Mouse (Mus musculus) spleen, adult 2 months (tissue): ENCODE measurements around the gene Ndp. TPM values are rescaled to one million over a fixed set of nuclear protein-coding genes. Genes with fewer than 3 reads are reported as not detected.

ENCODE experiments used
- DNase-seq, 2 experiments: peaks; one replicate each; pipeline versions ENCODE4 v3.0.0 to v3.0.0-alpha.2; 2012 to 2021; ENCODE audit warnings: low spot score in 2 of 2, low read depth in 1 of 2
- H3K27ac ChIP-seq: fragments of 200-500 bp; 2 replicates; pipeline ENCODE4 v1.5.1; 2012; ENCODE audit warnings: low read length, inconsistent platforms; ENCODE audit not compliant: insufficient read depth
- H3K27me3 ChIP-seq: fragments of 200-500 bp; 2 replicates; pipeline ENCODE4 v1.6.1; 2012; ENCODE audit warnings: mild to moderate bottlenecking, moderate library complexity, low read length, inconsistent platforms; ENCODE audit not compliant: control insufficient read depth, insufficient read depth
- H3K36me3 ChIP-seq: fragments of 200-500 bp; 2 replicates; pipeline ENCODE4 v1.6.1; 2012; ENCODE audit warnings: mild to moderate bottlenecking, low read length, inconsistent platforms; ENCODE audit not compliant: control insufficient read depth, insufficient read depth
- H3K4me1 ChIP-seq: fragments of 200-500 bp; 2 replicates; pipeline ENCODE4 v1.6.1; 2011; ENCODE audit warnings: inconsistent platforms; ENCODE audit not compliant: control insufficient read depth, insufficient read depth, insufficient read length
- H3K4me3 ChIP-seq: fragments of 200-500 bp; 2 replicates; pipeline ENCODE4 v1.5.1; 2011; ENCODE audit warnings: mild to moderate bottlenecking, inconsistent platforms; ENCODE audit not compliant: insufficient read depth, insufficient read length; ENCODE audit errors: extremely low read depth
- CTCF ChIP-seq: fragments of 200-500 bp; IDR thresholded peaks from 2 replicates; pipeline ENCODE4 v1.5.1; 2011; ENCODE audit warnings: mild to moderate bottlenecking, inconsistent platforms; ENCODE audit not compliant: insufficient read depth, insufficient read length, insufficient replicate concordance; ENCODE audit errors: extremely low read depth
- POLR2A ChIP-seq: fragments of 200-500 bp; IDR thresholded peaks from 2 replicates; pipeline ENCODE4 v1.6.1; 2011; ENCODE audit warnings: low read depth, low read length, inconsistent platforms
- polyA plus RNA-seq: library from polyadenylated mRNA; depleted of rRNA; stranded (reverse); fragments of >200 nt; gene quantifications from 2 replicates; pipeline ENCODE4 v1.2.3, GENCODE M21; 2012; rRNA removed

Gene Ndp
- polyA plus RNA-seq, 1 experiment, result not detected

DNA sequence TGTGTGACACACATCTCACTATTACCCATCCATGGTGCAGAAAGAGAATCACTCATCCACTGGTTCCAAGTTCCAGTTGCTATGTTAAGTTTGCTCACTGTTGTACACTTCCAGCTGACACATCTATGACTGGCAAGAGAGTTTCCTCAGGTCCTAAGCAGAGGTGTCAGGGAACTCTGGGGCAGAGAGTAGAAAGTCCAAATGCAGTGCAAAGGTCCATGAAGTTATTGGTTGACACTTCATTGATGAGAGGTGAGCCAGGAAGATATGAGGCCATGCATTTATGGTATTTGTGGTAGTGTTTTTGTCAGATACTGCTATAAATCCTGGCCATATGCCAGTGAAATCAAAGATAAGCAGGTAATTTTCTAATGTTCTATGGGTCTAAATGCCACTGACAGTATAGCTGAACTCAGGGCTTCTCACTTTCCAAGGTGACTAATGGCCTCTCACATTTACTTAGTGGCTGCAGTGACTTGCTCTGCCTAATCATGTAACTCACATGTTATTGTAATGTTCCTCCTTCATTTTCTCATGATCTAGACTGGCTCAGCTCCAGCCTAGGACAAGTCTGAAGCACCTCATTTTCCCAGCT is 75.0 kb downstream of the Ndp start:
- Histone ChIP-seq H3K27ac (no peak overlapping the region), H3K4me3 (no peak overlapping the region), H3K4me1 (no peaks in the 10 kb centered on the region), H3K27me3 (no peaks in the 10 kb centered on the region), H3K36me3 (no peaks in the 10 kb centered on the region)
- TF ChIP-seq POLR2A (no peak), CTCF (no peak)
- DNase-seq, result no peak

Other genes starting within 250 kb of the Ndp start
- 0.07 and 0.16 TPM in 2 replicates for gene Maob, start 94.4 kb downstream of the Ndp start, polyA plus RNA-seq